Mouse (Mus musculus): Measurements from ENCODE around the gene Slc45a1. TPM values are rescaled to one million over a fixed set of nuclear protein-coding genes. Genes with fewer than 3 reads are reported as not detected.

Gene Slc45a1
- not detected in 4 replicates for total RNA-seq (2023; ENCODE audit: inconsistent age)

GRCm38 (mm10) chr4:150651390-150652277 is at the start of gene Slc45a1:
Gene Slc45a1 (minus strand): TSS chr4:150652174.

Other genes starting within 250 kb of the Slc45a1 start
- 7.6 to 14.2 TPM (median 10.0 TPM) in 4 replicates for gene Errfi1, start 201.7 kb upstream of the Slc45a1 start, total RNA-seq (2023; ENCODE audit: inconsistent age)